Mouse (Mus musculus): Measurements from ENCODE around the gene App. TPM values are rescaled to one million over a fixed set of nuclear protein-coding genes. Genes with fewer than 3 reads are reported as not detected.

The App gene
- polyA plus RNA-seq, 1 experiment from 2014 or later = 261 TPM

DNA sequence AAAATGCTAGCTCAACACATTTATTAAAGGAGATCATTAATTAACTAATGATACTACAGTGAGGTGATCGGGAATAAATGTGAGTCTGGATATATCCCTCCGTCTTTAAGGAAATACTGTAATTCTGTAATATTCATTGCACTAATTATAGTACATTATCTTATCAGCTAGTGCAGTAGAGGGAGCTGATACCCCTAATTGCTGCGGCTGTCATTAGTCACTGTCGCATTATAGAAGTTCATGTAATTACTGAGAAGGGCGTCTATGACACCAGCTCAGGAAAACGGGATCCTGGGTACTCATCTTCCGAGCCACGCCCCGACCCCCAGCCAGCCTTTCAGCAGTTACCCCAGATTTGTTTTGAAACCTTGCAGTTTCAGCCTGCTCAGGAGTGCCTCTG, 209.6 kb downstream of the App start:
- WGBS = 70% methylated on average over 9 of the region's 9 CpGs
- no peak for ATAC-seq (ENCODE audit: borderline replicate concordance, extremely low read depth, low FRiP score, low TSS enrichment)
- no peak overlapping the region for H3K9ac ChIP-seq
- H3K27me3 ChIP-seq = no peaks in the 10 kb centered on the region
- H3K36me3 ChIP-seq = peaks cover 33% of the 10 kb centered on the region
- no peaks in the 10 kb centered on the region for H3K9me3 ChIP-seq
- no peak overlapping the region for H3K4me3 ChIP-seq
- no peak overlapping the region for H3K4me2 ChIP-seq
- H3K27ac ChIP-seq = no peak overlapping the region
- no peaks in the 10 kb centered on the region for H3K4me1 ChIP-seq

DNA sequence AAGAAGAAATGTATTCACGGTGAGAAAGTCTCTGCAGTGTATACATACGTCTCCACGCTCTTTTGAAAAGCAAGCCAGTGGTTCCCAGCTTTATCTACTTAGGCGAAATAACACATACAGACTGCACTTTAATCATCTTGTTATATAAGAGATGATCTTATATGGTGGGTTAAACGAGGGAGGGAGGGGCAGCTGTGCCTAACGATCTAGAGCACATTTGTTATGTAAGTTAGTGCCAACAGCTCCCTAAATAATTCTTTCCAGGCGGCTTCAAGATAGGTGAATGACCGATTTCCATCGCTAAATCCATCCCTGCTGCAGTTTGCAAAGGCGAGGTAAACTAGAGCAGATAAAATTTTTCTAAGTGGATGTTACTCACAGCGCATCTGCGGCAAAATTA, 210.0 kb downstream of the App start:
- ATAC-seq (ENCODE audit: borderline replicate concordance, extremely low read depth, low FRiP score, low TSS enrichment) = no peak

DNA sequence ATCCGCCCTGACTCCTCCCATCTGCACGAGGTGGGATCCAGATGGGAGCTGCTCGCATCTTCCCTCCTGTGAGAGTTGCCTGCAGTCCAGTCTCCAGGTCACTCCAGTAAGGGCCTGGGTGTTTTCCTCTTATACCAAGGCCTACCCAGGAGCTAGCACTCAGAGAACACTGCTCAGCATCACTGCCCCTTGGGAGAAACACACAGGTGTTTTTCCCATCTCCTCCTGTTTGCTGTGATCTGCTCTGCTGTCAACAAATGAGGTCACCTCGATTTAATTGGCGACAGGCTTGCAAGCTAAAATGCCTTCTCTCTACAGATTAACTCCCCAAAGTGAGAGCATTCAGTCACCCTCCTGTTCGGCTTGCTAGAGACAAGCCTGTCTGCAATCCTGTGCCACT, 216.3 kb downstream of the App start:
- Histone ChIP-seq H3K36me3 (peaks cover 35% of the 10 kb centered on the region), H3K4me2 (no peak overlapping the region), H3K27me3 (no peaks in the 10 kb centered on the region), H3K9ac (no peak overlapping the region), H3K9me3 (no peaks in the 10 kb centered on the region), H3K4me1 (0 out of 2 replicates have a peak, but pooled peaks cover 3% of the 10 kb centered on the region), H3K4me3 (no peak overlapping the region), H3K27ac (no peak overlapping the region)
- ATAC-seq (ENCODE audit: borderline replicate concordance, extremely low read depth, low FRiP score, low TSS enrichment) = no peak
- 63% methylated on average over 6 of the region's 6 CpGs for WGBS

More for the DNA sequence above, 210.0 kb downstream of the App start:
- no peak overlapping the region for H3K4me2 ChIP-seq
- H3K36me3 ChIP-seq = peaks cover 33% of the 10 kb centered on the region
- H3K27ac ChIP-seq = no peak overlapping the region
- no peaks in the 10 kb centered on the region for H3K27me3 ChIP-seq
- no peaks in the 10 kb centered on the region for H3K4me1 ChIP-seq
- no peaks in the 10 kb centered on the region for H3K9me3 ChIP-seq
- H3K4me3 ChIP-seq = no peak overlapping the region
- 79% methylated on average over 12 of the region's 12 CpGs for whole genome bisulfite sequencing
- no peak overlapping the region for H3K9ac ChIP-seq

DNA sequence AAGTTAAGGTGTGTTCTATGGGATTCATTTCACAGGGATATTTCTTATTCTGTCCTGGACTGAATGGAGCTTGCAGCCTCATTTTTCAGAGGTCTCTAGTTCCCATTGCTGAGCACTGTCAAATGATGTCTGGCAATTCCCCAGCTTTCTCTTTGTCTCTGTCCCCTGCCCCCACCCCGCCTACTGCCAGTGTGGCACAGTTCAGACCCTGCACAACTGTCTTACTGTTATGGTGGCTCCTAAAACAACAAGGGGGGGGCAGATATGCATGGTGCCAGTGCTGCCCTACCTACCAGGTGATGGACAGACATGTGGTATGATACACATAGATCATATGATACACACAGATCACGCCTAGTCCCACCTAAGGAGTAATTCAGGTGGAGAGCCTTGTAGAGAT, 216.9 kb downstream of the App start:
- H3K36me3 ChIP-seq = peaks cover 33% of the 10 kb centered on the region

DNA sequence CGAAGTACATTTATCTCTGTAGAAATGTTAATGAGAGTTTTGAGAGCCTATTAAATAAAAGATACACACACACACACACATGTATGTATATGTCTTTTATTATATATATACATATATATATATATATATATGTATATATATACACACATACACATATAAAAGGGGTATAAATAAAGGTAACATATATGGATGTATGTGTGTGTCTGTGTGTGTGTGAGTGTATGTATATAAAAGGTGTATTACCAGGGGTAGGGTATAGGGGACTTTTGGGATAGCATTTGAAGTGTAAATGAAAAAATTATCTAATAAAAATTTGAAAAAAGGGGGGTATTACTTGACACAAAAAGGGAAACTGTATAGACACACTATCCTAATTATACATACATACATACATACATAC, 217.7 kb downstream of the App start:
- Histone ChIP-seq H3K27ac (no peak overlapping the region), H3K4me1 (0 out of 2 replicates have a peak, but pooled peaks cover 3% of the 10 kb centered on the region), H3K4me2 (no peak overlapping the region), H3K9ac (no peak overlapping the region), H3K4me3 (no peak overlapping the region), H3K36me3 (peaks cover 24% of the 10 kb centered on the region), H3K9me3 (no peaks in the 10 kb centered on the region), H3K27me3 (no peaks in the 10 kb centered on the region)
- WGBS = 35% methylated on average over 1 of the region's 1 CpGs
- no peak for ATAC-seq (ENCODE audit: borderline replicate concordance, extremely low read depth, low FRiP score, low TSS enrichment)

More for the DNA sequence above, 216.9 kb downstream of the App start:
- Histone ChIP-seq H3K27me3 (no peaks in the 10 kb centered on the region), H3K4me1 (0 out of 2 replicates have a peak, but pooled peaks cover 3% of the 10 kb centered on the region), H3K9ac (no peak overlapping the region), H3K27ac (no peak overlapping the region), H3K4me2 (no peak overlapping the region), H3K4me3 (no peak overlapping the region), H3K9me3 (no peaks in the 10 kb centered on the region)
- ATAC-seq (ENCODE audit: borderline replicate concordance, extremely low read depth, low FRiP score, low TSS enrichment) = peak; percentile 9; the same call in 1 of the 2 replicates
- WGBS = 81% methylated on average over 2 of the region's 2 CpGs

DNA sequence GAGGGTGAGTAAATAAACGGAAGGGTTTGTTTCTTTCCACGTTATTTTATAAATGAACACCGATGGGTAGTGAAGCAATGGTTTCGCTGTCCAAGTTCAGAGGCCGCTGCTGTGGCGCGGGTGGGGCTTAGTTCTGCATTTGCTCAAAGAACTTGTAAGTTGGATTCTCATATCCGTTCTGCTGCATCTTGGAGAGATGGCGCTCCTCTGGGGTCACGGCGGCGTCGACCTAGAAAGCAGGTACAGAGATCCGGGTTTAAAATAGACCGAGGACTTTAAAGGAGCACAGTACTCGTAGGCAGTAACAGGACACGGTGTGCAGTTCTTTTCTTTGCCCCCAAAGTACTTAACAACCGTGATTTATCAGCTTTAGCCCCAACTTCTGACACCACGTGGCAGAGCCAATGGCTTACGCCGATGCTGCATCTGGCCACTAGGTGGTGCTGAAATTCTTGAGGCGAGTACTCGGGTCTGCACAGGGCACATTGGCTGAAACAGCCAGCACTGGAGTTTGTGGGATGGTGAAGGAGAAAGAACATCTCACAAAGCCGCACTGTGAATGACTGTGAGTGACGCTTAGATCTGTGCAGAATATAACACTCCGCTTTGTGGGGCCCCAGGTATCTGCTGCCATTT, 218.2 kb downstream of the App start:
- ATAC-seq (ENCODE audit: borderline replicate concordance, extremely low read depth, low FRiP score, low TSS enrichment) = peak; percentile 82
- no peak overlapping the region for H3K9ac ChIP-seq
- H3K4me1 ChIP-seq = 0 out of 2 replicates have a peak, but pooled peaks cover 3% of the 10 kb centered on the region
- WGBS = 28% methylated on average over 26 of the region's 26 CpGs
- peaks cover 20% of the 10 kb centered on the region for H3K36me3 ChIP-seq
- H3K27ac ChIP-seq = no peak overlapping the region
- H3K27me3 ChIP-seq = no peaks in the 10 kb centered on the region
- H3K4me3 ChIP-seq = no peak overlapping the region
- H3K4me2 ChIP-seq = peak overlapping the region; percentile 28; the same call in 1 of the 2 replicates
- no peaks in the 10 kb centered on the region for H3K9me3 ChIP-seq

DNA sequence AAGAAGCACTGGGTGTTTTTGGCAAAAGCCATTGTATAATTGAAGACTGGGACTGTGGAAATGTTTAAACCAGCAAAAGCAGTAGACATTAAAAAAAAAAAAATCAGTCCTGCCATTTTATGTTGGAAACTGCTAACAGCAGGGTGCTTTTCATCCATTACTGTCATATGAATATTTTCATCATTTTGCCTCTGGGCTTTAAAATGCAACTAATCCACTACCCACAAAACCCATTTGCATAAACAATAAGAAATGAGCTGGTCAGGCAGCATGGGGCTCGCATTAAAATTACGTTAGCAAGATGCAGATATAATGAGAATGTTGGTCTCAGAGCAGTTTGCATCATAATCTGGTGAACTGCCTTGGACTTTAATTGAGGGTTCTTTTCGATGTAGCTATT, 242.5 kb downstream of the App start:
- Histone ChIP-seq H3K27ac (no peak overlapping the region), H3K9ac (no peak overlapping the region), H3K27me3 (no peaks in the 10 kb centered on the region), H3K4me2 (no peak overlapping the region), H3K36me3 (no peaks in the 10 kb centered on the region), H3K4me1 (no peaks in the 10 kb centered on the region), H3K4me3 (no peak overlapping the region), H3K9me3 (no peaks in the 10 kb centered on the region)
- no peak for ATAC-seq (ENCODE audit: borderline replicate concordance, extremely low read depth, low FRiP score, low TSS enrichment)
- WGBS = 82% methylated on average over 3 of the region's 3 CpGs

DNA sequence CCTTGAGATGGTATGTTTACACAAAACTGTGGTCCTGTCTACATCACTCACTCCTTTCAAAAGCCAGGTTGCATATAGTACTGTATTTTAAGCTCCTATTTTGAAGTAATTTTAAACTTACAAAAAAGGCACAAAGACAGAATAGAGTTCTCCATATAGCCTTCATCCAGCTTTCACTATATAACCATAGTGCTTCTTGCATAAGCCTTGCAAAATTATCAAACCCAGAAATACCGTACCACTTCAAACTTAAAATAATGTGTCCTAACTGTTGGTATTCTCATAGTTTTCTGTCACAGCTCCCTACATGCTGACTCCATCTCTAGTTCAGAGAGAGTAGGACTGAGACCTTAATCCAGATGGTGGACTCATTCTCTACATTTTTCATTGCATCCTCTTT, 245.7 kb downstream of the App start:
- no peaks in the 10 kb centered on the region for H3K4me1 ChIP-seq
- no peak for ATAC-seq (ENCODE audit: borderline replicate concordance, extremely low read depth, low FRiP score, low TSS enrichment)
- 98% methylated on average over 1 of the region's 1 CpGs for WGBS
- no peaks in the 10 kb centered on the region for H3K27me3 ChIP-seq
- no peak overlapping the region for H3K9ac ChIP-seq
- H3K36me3 ChIP-seq = no peaks in the 10 kb centered on the region
- H3K27ac ChIP-seq = no peak overlapping the region
- no peak overlapping the region for H3K4me3 ChIP-seq
- H3K9me3 ChIP-seq = no peaks in the 10 kb centered on the region
- H3K4me2 ChIP-seq = no peak overlapping the region

DNA sequence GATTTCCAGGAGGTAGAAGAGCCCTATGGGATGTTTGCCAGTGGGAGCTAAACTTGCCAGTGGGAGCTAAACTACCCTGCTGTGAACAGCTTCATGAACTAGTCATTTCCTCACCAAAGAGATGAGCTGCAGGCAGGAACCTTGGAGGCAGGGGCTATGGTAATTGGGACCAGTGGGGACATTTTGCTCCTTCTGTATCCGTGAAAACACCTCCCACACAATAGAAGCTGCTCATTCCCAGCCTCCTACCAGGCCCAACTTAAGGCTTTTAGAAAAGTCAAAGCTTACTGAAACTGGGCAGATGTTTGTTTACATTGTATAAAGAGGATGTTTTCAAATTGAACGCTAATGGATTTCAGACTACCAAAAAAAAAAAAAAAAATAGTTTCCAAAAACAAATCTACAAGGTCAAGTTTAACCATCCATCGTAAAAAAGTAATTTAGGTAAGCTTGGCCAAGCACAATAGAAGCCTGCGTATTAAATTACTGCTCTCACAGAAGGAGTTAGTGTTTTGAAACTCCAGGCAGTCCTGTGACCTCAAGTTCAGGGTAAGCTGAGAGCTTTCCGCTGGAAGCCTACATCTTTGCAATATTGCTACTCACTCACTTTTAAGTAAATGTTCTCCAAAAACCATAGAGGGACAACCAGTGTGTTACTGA, 253.8 kb downstream of the App start:
- Histone ChIP-seq H3K9me3 (no peaks in the 10 kb centered on the region), H3K4me1 (no peaks in the 10 kb centered on the region), H3K27ac (no peak overlapping the region), H3K4me2 (no peak overlapping the region), H3K36me3 (no peaks in the 10 kb centered on the region), H3K4me3 (no peak overlapping the region), H3K9ac (no peak overlapping the region), H3K27me3 (no peaks in the 10 kb centered on the region)
- no peak for ATAC-seq (ENCODE audit: borderline replicate concordance, extremely low read depth, low FRiP score, low TSS enrichment)
- 39% methylated on average over 5 of the region's 5 CpGs for WGBS

DNA sequence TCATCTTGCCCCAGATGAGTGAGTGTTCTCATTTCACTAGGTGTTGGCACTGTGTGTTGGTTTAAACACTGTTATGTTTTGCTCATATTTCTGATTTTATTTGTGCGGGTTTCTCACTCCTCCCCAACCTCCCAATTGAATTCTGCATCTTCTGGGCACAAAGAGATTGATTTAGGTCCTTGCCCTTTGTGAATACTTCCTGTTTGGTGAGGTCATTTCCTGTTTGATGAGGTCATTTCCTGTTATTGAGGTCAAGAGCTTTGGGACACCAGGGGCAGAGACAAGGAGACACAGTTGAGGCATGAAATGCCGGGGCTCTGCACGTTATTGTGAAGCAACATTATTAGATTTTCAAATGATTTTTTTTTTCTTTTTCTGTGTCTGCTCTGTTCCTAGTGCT, 254.5 kb downstream of the App start:
- H3K36me3 ChIP-seq = no peaks in the 10 kb centered on the region
- WGBS = 72% methylated on average over 3 of the region's 3 CpGs

DNA sequence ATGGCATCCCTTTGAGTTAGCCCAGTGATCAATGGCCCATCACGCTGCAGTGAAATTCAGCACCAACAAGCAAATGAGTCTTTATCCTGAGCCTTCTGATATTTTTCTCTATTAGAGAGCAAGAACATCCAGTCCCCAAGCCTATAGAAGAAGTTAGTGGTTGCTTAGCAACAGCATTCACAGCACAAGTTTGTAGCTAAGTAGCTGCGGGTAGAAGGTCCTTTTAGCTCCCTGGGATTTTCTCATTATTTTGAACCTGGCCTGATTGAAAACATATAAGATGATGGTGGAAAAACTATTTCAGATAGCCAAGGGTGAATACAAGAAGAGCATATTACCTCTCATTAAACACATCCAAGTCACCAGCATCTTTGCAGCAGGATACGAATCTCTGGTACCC, 256.8 kb downstream of the App start:
- Histone ChIP-seq H3K27me3 (no peaks in the 10 kb centered on the region), H3K4me2 (no peak overlapping the region), H3K9ac (no peak overlapping the region), H3K36me3 (no peaks in the 10 kb centered on the region), H3K4me1 (no peaks in the 10 kb centered on the region), H3K27ac (no peak overlapping the region), H3K4me3 (no peak overlapping the region), H3K9me3 (no peaks in the 10 kb centered on the region)
- no peak for ATAC-seq (ENCODE audit: borderline replicate concordance, extremely low read depth, low FRiP score, low TSS enrichment)
- WGBS = 64% methylated on average over 3 of the region's 3 CpGs

More for the DNA sequence above, 254.5 kb downstream of the App start:
- Histone ChIP-seq H3K27ac (no peak overlapping the region), H3K4me2 (no peak overlapping the region), H3K4me1 (no peaks in the 10 kb centered on the region), H3K4me3 (no peak overlapping the region), H3K9me3 (no peaks in the 10 kb centered on the region), H3K27me3 (no peaks in the 10 kb centered on the region), H3K9ac (no peak overlapping the region)
- ATAC-seq (ENCODE audit: borderline replicate concordance, extremely low read depth, low FRiP score, low TSS enrichment) = no peak

DNA sequence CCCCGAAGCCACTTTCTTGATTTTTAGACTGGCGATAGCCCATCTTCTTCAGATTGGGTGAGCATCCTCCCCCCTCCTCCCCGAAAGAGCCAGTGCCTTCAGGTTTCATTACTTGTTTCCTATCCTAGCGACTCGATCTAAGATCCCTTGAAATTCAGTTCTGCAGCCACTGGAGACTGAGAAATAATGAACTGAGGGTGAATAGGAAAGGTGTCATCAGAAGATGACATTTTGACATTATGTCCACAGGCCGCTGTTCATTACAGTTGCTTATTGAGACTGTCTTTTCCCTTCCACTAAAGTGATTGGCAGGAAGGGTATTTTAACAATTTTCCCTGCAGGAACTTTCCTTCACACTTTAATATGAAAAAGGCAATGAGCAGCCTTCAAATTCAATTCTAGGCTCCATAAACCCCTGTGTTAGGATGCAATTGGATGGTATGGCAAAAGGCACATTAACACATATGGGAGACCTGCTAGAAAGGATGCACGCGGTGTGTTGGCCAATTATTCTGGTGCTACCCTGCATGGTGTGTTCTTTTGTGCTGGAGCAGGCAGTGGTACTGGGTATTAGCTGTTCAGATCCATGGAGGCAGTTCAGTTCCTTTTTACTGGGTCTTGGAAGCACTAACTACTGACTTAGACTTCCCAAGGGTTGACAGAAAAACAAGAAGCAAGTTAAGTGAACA, 261.9 kb downstream of the App start:
- Histone ChIP-seq H3K27me3 (no peaks in the 10 kb centered on the region), H3K4me1 (no peaks in the 10 kb centered on the region), H3K9ac (no peak overlapping the region), H3K4me2 (no peak overlapping the region), H3K4me3 (no peak overlapping the region), H3K36me3 (no peaks in the 10 kb centered on the region), H3K9me3 (no peaks in the 10 kb centered on the region), H3K27ac (no peak overlapping the region)
- 82% methylated on average over 8 of the region's 8 CpGs for WGBS
- ATAC-seq (ENCODE audit: borderline replicate concordance, extremely low read depth, low FRiP score, low TSS enrichment) = no peak

Data from lung, embryonic 15.5 days (tissue).